Mouse (Mus musculus): ENCODE results near the gene Sorcs2.

Sorcs2 gene

DNA sequence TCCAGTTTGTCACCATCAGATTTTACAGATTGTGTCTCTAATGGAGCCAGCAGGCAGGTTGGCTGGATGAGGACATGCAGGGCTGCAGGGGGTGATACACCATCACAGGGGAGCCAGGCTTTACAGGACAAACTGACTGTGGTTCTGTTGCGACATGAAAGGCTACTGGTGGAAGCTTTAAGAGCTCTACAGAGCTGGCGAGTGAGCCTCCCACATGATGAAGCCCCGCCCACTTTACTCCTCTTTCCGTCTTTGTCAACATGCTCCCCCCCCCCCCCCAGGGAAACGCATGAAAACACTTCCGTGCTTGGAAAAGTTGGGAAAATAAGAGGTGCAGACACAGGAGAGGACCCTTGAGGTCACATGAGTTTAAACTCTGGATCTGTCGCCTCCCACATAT is 219.7 kb downstream of the Sorcs2 start:
- DNase-seq (ENCODE audit: low read depth, low spot score) = no peak

DNA sequence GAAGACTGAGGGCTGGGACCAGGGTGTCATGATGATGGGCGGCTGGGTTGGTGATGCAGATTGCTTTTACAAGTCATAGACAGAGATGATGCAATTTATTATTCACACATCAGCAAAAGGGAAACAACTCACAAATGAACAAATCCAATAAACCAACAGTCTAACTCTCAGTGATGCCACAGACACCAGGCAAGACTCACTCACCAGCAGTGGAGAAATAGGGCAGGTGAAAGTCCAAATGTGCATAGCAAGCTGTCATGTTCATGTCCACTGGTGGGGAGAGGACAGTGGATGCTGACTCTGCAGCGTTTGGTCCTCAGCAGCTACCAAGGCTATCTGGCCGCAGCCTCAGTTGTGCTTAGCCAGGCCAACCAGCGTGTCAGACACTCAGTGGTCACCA is 221.1 kb downstream of the Sorcs2 start:
- DNase-seq (ENCODE audit: low read depth, low spot score) = no peak

DNA sequence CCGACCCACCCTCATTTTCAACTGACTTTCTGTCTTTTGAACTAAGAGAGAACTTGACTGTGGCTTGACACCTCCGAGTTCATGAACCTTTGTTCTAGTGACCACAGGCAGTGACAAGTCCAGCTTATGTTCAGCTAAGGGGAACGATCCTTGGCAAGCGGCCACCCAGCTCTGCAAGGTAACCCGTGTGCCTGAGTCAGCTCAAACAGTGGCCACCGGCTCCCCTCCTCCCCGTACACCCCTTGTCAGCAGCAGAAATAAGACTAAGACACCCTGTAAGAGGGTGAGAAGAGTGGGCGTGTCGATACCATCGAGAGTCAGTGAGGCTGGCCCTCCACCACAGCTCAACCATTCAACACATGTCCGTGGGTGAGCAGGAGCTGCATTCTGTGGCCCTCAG is 221.5 kb downstream of the Sorcs2 start:
- peak; percentile 22 for DNase-seq (ENCODE audit: low read depth, low spot score)

DNA sequence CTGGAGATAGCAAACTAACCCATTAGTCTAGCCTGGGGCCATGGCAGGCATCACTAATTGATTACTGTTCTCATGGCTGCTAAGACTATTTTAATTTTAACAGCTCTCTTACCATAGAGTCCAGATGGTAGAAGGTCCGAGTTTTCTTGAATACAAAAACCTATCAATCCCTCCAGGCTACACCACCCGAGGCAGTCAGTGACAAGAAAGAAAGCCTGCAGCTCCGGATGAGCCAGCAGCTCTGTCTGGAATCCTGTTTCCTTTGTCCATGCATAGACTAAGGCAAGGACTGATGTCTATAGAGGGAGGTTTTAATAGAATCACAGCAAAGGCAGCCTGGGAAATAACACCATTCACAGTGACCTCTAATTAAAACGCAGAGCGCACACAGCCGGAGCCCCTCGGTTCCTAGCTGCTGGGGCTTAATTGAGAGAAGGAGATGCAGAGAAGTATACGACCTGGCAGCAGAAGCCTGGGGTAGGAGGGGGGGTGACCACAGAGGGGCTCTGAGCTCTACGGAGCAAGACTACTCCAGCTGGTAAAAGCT is 223.3 kb downstream of the Sorcs2 start:
- no peak for DNase-seq (ENCODE audit: low read depth, low spot score)

DNA sequence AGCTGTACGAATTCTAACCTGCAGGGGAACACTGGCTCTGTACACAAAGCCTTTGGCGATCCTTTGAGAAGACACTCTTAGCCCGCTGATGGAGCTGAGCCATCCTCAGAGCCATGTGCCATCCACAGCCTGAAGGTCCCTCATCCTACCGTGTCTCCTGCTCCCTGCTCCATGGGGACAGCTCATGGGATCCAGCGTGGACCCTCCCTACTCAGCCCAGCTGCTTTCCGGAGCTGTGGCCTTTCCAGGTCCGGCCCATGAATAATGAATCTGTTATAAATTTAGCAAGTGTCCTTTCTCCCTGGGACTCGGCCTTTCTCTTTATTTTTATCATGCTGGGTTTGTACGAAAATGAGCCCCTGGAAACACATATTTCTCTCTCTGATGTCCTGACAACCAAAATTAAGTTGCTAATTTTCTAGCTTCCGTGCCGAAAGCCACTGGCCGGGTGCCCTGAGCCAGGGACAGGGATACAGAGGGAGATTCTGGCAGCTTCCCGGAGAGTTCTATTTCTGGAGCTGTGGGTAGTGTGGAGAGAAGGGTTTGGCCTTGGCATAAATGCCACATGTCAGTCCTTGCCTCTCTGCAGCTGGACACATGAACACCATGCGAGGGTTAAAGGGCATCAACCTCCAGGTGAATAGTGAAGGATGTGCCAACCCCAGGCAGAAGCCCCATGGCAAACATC is 228.8 kb downstream of the Sorcs2 start:
- DNase-seq (ENCODE audit: low read depth, low spot score) = peak; percentile 64

DNA sequence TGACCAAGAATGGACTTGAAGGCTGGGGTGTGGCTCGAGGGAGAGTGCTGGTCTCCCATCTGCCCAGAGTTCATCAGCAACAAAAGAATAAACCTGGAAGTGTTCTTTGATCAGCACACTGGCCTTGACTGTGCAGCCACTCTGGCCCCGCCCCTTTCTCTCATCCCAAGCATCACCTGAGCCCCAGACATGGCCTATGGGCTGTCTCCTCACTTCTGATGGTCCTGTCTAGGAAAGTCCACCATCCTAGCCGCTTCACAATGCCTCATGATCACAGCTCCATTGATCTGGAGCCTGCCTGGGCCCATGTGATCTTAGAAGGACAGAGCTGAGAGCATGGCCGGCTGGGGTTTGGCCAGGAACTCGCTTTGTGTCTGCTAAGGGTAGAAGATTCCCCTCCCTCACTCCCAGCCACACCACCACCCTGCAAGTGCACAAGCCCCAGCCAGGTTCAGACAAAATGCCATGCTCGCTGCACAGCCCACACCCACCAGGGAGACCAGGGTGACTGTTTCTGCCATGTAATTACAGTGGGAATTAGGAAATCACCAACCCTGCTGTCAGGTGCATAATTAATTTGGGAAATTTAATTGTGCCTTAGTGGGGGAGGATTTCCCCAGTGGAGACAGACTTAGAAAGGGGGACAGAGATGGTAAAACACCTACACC is 231.5 kb downstream of the Sorcs2 start:
- DNase-seq (ENCODE audit: low read depth, low spot score) = no peak

DNA sequence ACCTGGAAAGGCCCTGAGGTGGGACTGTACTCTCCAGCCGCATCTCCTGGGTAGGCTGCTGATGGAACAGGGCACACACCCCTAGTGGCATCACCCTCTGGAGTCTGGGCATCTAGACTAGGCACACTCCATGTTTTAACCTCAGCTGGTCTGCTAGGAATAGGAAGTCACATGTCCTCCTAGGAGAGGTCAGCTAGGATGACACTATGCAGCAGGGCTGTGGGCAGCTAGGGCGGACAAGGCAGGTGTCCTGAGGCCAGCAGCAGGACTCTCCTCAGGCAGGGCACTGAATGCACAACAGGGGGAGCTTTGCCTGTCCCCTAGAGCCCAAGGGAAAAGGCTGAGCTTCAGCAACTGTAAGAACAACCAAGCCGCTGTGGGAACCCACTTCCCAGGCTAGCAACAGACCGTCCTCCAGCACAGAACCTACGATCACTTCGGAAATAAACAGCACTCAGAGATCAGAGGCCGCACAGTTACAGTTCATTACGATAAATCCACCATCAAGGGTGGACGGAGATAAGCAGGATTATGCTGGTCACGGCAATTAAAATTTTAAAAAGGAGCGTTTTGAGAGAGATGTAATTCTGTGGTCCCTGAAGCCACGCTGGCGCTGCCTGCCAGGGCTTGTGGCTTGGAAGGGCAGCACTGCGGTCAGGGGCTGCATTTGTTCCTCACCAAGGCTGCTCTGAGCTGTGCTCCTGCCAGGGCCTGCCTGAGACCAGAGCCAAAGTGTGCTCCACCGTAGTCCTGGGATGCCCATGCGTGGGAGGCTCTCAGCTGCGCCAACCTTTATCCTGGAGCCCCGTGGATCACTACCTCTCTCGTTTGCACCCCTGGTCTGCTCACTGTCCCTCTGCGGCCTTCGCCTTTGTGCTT is 232.3 kb downstream of the Sorcs2 start:
- DNase-seq (ENCODE audit: low read depth, low spot score) = peak; percentile 30

DNA sequence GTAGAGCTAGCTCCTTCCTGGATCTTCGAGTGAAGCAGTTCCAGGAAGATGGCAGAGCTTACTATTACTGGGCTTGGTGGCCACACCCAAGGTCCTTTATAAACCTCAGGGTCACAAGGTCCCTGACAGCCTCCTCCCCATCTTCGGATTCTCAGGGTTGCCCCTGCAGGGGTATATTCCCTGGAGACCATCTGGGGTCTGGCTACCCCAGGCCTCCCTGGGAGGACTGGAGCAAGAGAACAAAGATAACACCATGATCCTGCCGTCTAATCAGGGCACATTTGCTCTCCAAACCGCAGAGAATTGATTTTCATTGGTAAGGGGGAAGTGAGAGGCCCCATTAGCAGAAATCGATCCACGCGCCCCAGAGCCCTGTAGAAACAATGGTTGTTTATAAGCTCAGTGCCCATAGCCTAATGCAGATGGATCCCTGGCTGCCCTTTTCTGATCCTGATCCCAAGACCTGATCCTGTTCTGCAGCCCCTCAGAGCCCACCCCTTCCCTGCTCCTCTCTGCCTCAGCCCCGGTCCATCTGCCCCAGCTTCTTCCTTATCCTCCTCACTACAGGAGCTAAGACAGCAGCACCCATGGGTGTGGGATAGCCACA is 243.0 kb downstream of the Sorcs2 start:
- DNase-seq (ENCODE audit: low read depth, low spot score) = no peak

DNA sequence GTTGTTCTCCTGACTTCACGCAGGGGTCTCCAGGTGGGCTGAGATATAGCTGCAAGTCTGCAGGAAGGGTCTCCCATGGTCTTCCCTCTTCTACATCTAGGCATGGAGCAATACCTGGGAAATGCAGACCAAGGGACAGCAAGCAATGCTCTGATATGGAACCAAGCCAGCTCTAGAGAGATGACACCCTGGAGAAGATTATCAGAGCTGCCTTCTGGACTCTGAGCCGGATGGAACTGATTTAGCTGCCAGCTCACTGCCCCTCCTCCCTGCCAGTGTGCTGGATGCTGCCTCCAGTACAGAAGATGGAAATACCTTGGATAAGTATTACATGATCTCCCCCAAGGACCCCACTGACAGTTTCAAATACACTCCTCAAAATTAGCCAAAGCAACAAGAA is 244.7 kb downstream of the Sorcs2 start:
- no peak for DNase-seq (ENCODE audit: low read depth, low spot score)

DNA sequence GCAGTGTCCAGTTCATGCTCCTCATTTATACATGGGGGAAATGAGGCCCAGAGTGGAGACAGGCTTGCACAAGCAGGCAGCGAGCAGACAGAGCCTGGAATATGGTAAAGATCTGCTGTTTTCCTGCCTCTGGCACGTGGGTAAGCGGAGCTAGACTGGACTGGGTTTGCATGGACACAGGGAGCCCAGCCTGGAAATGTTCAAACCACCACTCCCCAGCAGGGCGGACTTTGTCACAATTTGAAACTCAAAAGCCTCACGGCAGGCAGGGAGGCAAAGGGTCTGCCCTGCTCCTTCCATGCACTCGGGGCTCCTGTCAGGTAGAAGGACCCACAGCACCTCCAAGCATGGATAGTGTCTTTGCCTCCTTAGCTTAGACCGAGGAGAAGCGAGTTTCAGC is 246.9 kb downstream of the Sorcs2 start:
- DNase-seq (ENCODE audit: low read depth, low spot score) = no peak

DNA sequence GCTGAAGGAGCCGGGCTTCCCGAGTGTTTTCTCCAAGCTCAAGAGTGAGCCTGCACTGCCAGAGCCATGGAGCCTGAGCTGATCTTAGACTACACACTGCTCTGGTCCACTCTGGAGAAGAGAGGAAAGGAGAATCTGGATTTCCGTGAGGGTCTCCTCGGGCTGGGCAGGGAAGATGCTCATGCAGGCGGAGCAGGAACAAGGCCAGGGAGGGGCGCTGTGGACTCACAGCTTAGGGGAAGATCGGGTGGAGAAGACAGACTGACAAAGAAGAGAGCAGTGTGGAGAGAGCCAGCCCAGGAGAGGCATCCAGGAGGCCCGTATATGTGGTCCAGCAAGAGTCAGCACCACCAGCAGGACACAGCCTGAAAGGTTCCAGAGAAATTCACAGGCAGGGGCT is 248.8 kb downstream of the Sorcs2 start:
- DNase-seq (ENCODE audit: low read depth, low spot score) = no peak

DNA sequence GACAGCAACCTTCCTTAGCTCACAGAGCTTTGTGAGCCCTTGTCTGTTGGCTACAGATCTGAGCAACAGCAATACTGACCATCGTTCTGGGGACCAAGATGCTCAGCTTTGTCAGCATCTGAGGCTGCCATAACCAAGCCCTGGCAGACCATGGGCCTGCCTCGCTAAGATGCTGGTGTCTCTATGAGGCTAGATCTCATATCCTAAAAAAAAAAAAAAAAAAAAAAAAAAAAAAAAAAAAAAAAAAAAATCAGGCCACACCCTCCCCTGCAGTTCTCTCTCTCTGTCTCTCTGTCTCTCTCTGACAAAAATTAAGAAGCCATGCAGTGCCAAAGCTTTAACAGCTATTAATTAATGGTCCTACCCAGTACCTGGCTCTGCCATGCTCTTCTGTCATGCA is 251.3 kb downstream of the Sorcs2 start:
- no peak for DNase-seq (ENCODE audit: low read depth, low spot score)

DNA sequence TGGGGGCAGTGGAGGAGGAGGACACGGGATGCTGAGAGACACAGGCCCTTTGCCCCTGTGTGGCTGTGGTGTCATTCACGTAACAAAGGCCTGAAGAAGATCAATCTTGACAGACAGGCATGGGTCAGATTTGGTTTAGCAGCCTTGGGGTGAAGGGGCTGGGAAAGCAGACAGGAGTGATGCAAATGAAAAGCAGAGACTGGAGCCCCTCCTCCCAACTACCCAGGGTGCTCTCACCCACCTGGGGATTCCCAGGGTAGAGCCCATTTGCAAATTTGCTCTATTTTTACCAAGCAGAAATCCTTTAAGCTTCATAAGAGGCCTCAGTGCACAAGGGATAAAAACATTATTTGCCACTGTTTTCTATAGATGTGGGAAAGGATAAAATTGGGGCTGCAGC is 253.4 kb downstream of the Sorcs2 start:
- no peak for DNase-seq (ENCODE audit: low read depth, low spot score)

DNA sequence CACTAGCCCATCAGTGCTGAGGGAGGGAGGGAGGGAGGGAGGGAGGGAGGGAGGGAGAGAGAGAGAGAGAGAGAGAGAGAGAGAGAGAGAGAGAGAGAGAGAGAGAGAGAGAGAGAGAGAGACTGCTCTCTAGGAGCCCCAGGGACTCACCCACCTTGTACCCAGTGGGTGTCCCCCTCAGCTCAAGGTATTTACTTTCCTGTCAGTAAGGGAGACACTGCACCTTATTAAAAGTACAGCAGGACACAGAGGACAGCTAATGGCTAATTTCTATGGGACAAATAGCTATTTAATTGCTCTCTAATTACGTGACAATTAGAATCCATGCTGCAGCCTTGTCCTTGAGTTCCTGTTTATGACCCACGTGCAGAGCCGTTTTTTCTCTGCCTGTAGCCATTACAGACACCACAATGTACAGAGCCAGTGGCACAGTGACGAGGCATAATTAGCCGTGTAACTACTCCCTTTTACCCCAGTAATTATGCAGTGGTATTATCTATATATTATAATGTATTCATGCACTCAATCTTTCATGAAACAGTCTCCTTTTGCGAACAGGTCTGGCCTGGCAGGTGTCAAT is 256.2 kb downstream of the Sorcs2 start:
- no peak for DNase-seq (ENCODE audit: low read depth, low spot score)

DNA sequence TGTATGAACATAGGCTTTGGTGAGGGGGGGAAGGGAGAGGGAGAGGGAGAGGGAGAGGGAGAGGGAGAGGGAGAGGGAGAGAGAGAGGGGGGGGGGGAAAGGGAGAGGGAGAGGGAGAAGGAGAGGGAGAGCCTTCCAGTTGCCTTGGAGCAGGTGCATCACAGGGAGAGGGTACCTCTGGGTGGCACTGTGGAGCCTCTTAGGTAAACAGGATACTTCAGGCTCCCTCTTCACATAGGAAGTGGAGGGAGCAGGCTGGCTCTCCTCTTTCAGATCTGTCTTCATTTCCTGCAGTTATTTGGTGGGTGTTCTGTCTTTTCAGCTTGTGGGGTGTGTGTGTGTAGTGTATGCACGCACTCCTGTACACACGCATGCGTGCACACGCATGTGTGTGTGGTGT is 256.8 kb downstream of the Sorcs2 start:
- DNase-seq (ENCODE audit: low read depth, low spot score) = no peak

DNA sequence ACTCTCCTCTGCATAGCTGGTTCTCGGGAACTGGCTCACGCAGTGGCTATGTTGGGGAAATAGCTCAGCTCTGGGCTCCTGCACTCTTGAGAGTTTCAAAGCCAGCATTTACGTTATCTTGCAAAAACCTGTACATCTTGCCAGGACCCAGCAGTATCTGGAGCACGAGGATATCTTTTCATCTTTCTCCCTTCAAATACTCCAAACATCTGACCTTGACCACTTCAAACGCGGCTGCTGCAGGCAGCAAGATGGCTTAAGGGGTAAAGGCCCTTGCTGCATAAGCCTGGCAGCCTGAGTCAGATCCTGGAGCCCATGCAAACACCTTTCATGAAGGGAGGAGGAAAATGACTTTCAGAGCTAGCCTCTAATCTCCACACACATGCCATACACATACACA is 258.2 kb downstream of the Sorcs2 start:
- no peak for DNase-seq (ENCODE audit: low read depth, low spot score)

DNA sequence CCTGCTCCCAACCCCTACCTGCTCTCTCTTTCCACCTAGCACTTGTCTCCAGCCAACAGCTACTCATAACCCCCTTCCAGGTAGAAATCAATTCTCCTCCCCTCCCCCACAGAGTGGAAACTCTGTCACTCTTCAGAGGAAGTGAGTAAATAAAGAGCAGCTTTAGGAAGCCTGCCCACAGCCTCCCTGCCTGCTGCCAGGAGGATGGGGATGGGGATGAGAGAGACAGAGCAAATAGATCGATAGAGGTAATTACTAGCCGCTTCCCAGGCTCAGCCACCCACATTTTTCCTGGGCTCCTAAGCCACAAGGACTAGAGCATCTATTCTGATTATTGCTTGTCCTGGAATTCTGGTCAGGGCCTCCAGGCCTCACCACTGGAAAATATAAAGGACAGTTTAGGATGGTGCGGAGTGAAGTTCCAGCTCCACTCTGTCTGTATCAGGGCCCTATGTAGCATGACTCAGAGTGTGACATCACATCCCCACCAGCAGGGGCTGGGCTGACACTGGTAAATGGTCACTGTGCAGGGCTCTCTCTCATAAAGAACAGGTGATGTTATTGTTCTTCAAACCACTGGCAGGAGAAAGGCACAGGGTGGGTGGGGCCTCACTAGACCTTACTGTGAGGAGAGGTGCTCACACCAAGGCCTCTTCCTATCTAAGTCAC is 261.9 kb downstream of the Sorcs2 start:
- no peak for DNase-seq (ENCODE audit: low read depth, low spot score)

DNA sequence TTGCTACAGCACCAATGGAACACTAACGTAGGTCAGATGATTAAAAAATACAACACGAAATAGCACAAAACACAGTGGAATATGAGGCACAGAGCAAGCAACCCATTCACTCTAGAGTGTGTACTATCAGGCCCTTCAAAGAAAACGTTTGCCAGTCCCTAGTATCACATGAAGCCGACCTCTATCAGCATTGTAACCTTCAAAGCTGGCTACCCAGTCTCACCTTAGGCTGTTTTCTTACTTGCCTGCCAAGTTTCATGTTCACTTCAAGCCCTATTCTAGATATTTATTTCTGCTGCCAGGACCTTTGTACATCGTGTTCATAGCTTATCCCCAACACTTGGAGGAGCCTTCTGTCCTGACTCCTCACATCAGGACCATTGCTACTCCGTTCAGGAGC is 263.6 kb downstream of the Sorcs2 start:
- DNase-seq (ENCODE audit: low read depth, low spot score) = no peak

DNA sequence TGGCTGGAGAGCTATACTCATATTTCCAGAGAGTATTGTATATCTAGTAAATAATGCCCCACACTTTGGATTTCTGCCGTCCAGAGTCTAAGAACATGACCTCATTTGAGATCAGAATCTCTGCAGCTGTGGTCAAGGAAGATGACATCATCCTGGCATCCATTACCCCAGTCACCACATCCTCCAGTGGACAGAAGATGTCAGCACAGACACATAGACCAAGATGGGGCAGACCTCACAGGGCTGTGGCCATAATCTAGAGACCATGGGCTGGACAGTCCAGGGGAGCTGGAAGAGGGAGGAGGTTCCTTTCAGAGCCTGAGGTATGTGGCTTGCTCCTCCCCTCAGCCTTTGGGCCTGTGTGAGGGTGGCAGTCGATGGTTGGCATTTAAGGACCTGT is 264.0 kb downstream of the Sorcs2 start:
- peak; percentile 52 for DNase-seq (ENCODE audit: low read depth, low spot score)

DNA sequence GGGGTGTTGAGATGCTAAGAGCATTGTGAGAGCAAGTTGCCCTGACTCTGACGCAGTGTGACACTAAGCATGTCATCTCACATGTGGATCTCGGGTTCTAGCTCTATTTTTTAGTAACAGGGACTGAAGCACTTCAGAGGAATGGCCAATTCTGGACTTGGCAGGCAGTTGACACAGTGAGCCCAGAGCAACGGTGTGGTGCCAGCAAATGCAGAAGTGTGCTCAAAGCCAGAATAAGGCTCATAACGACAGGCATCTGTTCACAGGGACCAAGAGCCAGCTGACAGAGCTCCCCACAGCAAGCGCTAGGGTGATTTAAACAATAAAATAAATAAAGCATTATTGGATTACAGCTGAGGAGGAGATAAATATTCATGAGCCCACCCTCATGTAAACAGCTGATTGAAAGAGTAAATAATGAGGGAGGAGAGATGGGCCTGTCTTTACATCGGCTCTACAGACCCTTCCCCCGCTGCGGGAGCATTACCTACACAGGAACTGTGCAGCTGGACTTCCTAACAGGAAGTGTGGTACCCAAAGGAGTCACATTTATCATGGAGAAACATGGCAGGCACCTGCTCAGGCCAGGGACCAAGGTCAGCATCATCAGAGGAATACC is 267.4 kb downstream of the Sorcs2 start:
- peak; percentile 42 for DNase-seq (ENCODE audit: low read depth, low spot score)

DNA sequence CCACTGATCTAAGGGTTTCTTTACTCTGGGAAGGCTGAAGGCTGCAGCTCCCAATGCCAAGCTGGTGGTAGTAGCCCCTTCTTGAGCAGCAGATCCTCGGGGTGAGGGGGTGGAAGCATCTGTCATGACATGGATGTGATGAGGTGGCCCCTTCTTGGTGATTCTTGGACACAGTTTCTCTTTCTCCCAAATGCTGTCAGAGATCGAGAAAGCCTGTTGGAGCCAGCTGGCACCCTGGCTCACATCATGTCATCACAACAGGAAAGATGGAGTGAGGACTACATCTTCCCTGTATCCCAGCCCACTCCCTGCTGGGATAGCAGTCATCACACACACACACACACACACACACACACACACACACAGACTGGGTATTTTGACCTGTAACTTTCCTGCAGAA is 268.3 kb downstream of the Sorcs2 start:
- peak; percentile 46 for DNase-seq (ENCODE audit: low read depth, low spot score)

Measured in skeletal muscle tissue, adult 2 months (tissue).